Mouse (Mus musculus): ENCODE results near the gene AC153137.1.
"Not testable (repeated sequence)": the region's sequence is repeated elsewhere in the genome, so short reads cannot be mapped to it uniquely, and the experiment has no call there.

AC153137.1 gene

GRCm38 (mm10) chr1:30977868-30978267, at the start of gene AC153137.1:
AC153137.1 (minus strand) TSS chr1:30977968.
- not testable (repeated sequence) for DNase-seq (ENCODE audit: low spot score in 2 of 2)

GRCm38 (mm10) chr1:31023173-31023572, 45.4 kb upstream of the AC153137.1 start:
- DNase-seq (ENCODE audit: low spot score in 2 of 2), result no peak

GRCm38 (mm10) chr1:31019283-31019682, 41.5 kb upstream of the AC153137.1 start:
- no peak for DNase-seq (ENCODE audit: low spot score in 2 of 2)

- DNase-seq (ENCODE audit: low spot score in 2 of 2), result no peak
Measured at GRCm38 (mm10) chr1:31017377-31017776, 39.6 kb upstream of the AC153137.1 start.

- no peak for DNase-seq (ENCODE audit: low spot score in 2 of 2)
Measured at GRCm38 (mm10) chr1:31016068-31016467, 38.3 kb upstream of the AC153137.1 start.

DNA sequence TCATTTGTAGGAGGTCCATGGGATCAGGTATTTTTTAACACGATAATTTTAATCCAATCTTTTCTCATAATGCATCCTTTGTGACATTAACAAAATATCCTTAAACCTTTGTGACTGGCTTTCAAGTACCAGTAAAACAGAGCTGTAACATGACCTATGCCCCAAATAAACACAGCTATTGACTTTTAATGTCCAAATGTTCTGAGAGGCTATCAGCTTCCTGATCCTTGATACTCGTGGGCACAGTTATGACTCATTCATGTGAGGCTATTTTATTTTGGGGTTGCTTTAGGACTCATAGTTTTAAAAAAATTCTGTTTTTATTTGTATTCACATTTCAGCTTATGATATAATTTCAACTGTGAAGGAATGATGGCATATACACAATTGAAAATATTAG, 37.5 kb upstream of the AC153137.1 start:
- no peak for DNase-seq (ENCODE audit: low spot score in 2 of 2)

DNA sequence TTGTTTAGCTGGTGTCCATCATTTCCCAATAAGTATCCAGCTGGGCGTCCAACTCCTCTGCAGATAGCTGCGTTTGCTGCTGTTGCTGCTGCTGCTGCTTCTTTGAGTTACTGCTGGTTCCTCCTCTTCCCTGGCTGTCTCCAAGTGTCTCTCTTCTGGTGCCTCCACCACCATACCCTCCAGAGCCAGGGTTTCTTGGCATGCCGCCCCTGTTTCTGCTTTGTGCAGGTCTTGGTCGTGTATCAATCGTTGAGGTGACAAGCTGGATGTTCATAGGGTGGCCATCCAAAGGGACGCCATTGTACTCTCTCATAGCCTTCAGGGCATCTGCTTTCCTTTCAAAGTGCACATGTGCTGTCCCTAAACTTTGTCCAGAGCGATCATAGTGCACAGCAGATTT, 529 bp downstream of the AC153137.1 start:
- not testable (repeated sequence) for DNase-seq (ENCODE audit: low spot score in 2 of 2)

DNA sequence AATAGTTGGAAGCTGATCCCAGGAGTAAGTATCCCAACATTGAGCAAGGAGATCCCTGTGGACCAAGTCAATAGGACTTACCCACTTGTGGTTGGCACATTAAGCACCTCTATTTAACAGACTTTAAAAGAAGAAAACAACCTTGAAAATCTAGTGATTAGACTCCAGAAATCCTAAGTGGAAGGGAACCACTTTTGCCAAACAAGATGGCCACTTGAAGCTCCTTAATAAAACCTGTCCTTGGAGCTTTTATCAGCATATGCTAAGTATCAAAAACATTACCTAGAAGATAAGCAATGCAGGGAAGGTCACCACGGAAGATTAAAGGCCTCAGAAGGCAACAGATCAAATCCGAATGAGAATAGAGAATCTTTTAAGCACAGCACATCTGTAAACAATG, 26.0 kb downstream of the AC153137.1 start:
- DNase-seq (ENCODE audit: low spot score in 2 of 2), result no peak

GRCm38 (mm10) chr1:30950456-30950835, 27.3 kb downstream of the AC153137.1 start:
- no peak for DNase-seq (ENCODE audit: low spot score in 2 of 2)

DNA sequence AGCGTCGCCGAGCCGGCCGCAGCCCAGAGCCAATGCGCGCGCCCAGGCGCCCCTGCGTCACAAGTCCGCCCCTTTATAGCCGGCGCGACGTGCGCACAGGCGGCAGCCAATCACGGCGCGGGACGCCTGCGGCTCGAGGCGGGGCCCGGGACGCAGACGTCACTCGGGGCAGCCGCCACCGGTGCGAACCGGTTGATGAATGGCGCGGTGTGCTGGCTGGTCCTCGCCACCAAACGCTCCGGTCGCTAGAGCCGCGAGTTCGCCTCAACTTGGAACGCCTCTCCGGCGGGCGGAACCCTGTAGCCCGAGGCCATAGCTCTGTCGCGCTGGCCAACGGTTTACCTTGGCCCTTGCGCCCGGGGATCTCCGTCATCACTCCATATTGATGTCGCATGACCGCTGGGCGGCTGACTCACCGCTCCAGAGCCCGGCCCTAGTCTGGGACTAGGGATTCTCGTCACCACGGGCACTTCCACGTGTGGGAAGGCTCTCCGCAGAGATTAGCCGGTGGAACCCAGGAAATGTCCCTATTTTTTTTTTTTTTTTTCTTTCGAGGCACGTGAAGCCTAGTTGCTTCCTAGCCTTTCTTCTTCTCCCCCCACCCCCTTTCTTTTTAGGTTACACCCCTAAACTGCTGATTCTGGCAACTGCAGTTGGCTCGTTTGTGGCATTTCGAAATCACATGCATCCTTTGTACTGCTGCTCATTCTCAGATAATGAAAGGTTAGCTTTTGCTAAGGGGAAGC, 27.9 kb downstream of the AC153137.1 start:
- peak; percentile 94 to 96 for DNase-seq (ENCODE audit: low spot score in 2 of 2)

- DNase-seq (ENCODE audit: low spot score in 2 of 2), result peak; percentile 43 to 48
Measured at GRCm38 (mm10) chr1:30948950-30949639, 28.7 kb downstream of the AC153137.1 start.

- DNase-seq (ENCODE audit: low spot score in 2 of 2), result peak in 1 of 2 experiments; percentile 10
Measured at GRCm38 (mm10) chr1:30948361-30948949, 29.3 kb downstream of the AC153137.1 start.

- DNase-seq (ENCODE audit: low spot score in 2 of 2), result no peak
Measured at GRCm38 (mm10) chr1:30945136-30945535, 32.6 kb downstream of the AC153137.1 start.

- no peak for DNase-seq (ENCODE audit: low spot score in 2 of 2)
Measured at GRCm38 (mm10) chr1:30940571-30940970, 37.2 kb downstream of the AC153137.1 start.

- no peak for DNase-seq (ENCODE audit: low spot score in 2 of 2)
Measured at GRCm38 (mm10) chr1:30938392-30938791, 39.4 kb downstream of the AC153137.1 start.

- no peak for DNase-seq (ENCODE audit: low spot score in 2 of 2)
Measured at GRCm38 (mm10) chr1:30937396-30937965, 40.3 kb downstream of the AC153137.1 start.

GRCm38 (mm10) chr1:30936488-30936887, 41.3 kb downstream of the AC153137.1 start:
- no peak for DNase-seq (ENCODE audit: low spot score in 2 of 2)

DNA sequence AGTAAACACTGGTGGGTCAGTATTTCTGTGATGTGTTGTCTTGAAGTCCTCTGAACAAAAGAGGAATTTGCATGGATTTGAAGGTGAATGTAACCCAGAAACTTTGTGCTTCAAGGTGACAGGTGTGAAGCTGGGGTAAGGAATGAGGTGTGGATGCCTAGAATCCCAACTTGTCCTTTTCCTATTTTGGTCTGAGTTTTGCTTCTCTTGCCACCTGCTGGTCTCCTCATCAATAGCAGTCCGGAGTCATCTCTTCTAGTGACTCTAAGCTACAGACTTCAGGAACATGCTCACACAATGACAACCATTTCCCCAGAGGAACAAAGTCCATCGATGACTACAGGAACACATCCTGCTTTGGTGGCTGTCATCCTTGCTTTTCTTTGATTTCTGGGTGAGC, 46.9 kb downstream of the AC153137.1 start:
- no peak for DNase-seq (ENCODE audit: low spot score in 2 of 2)

DNA sequence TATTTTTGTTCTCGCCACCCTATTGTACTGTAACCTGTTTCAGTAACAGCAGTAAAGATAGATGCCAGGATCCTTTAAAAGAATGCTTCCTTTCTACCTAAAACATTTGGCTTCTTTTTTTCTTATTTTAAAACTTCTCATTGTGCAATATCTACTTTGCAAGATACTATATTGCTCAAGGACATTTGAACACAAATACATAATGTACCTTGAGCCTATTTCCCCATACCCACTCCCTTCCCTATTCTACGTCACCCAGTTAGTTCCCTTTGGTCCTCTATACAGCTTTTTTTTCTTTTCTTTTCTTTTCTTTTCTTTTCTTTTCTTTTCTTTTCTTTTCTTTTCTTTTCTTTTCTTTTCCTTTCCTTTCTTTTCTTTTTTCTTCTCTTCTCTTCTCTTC, 47.6 kb downstream of the AC153137.1 start:
- DNase-seq (ENCODE audit: low spot score in 2 of 2), result no peak
